Mouse (Mus musculus) stomach, postnatal 0 days (tissue): ENCODE measurements around the gene Rabggta.

ENCODE experiments used
- CTCF ChIP-seq: IDR thresholded peaks from 2 replicates; pipeline ENCODE4 v1.5.1; 2016; ENCODE audit warnings: antibody characterized with exemption, low read depth, mild to moderate bottlenecking, moderate library complexity
- EP300 ChIP-seq: optimal IDR thresholded peaks from 2 replicates; pipeline ENCODE3; 2016; ENCODE audit warnings: antibody characterized with exemption

GRCm38 (mm10) chr14:55765696-55766095 lies 43.6 kb upstream of the Rabggta start, which contains the start of gene Ltb4r1:
- TF ChIP-seq CTCF (no peak), EP300 (no peak)
